23 mouse cellular contexts compared by ENCODE assay signal in genomic region chr1:136093726-136094125, GRCm38 (mm10). TPM values are rescaled to one million over a fixed set of nuclear protein-coding genes. Genes with fewer than 3 reads are reported as not detected.
"Had no signal": no experiment of that assay in that cellular context is flagged by ENCODE, and none has a peak within 500 bp of the region (broad histone marks: within the 10 kb centered on the region; RNA-seq: fewer than 3 reads in every experiment).

No protein-coding gene starts in this region.

- ATAC-seq: forebrain, embryonic 13.5 days; forebrain, embryonic 14.5 days; forebrain, embryonic 15.5 days; forebrain, embryonic 16.5 days; forebrain, postnatal 0 days had no signal

- DNase-seq: cerebellum, postnatal 14 days; cerebellum, postnatal 25 days; cerebellum, postnatal 36 days; embryo, embryonic 11 days; forebrain, postnatal 0 days; gastrocnemius, adult 2 months; gastrocnemius, postnatal 10 days; gastrocnemius, postnatal 14 days; gastrocnemius, postnatal 25 days; gastrocnemius, postnatal 36 days; heart, adult 11 months; heart, adult 18-20 months; heart, adult 2 months had no signal

RNA-seq across cellular contexts. Expression of gene Cacna1s, which starts 41.2 kb away (rescaled TPM):
- total RNA-seq: common myeloid progenitor, adult 5-6 weeks; granulocyte monocyte progenitor cell, adult 5-6 weeks had no signal

RNA-seq across cellular contexts. Expression of gene Ascl5, which starts 43.1 kb away (rescaled TPM):
- total RNA-seq: common myeloid progenitor, adult 5-6 weeks; forebrain, postnatal 0 days; gastrocnemius, adult 18-20 months; gastrocnemius, adult 2 months; gastrocnemius, adult 8-10 months; gastrocnemius, postnatal 10 days; gastrocnemius, postnatal 14 days; gastrocnemius, postnatal 25 days; gastrocnemius, postnatal 36 days; gastrocnemius, postnatal 4 days; granulocyte monocyte progenitor cell, adult 5-6 weeks; heart, adult 18-20 months; heart, adult 2 months; heart, adult 8-10 months had no signal
